Mouse (Mus musculus) liver, postnatal 0 days (tissue): Measurements from ENCODE around the gene Unkl. TPM values are rescaled to one million over a fixed set of nuclear protein-coding genes. Genes with fewer than 3 reads are reported as not detected.

Experiments used
- ATAC-seq: fragments of 200-750 bp; cut with Nextera tagmentation; 2 replicates; pipeline ENCODE4 v1.8.0; 2017; ENCODE audit warnings: mild to moderate bottlenecking, moderate library complexity
- DNase-seq: peaks from one replicate; pipeline ENCODE4 v3.0.0-alpha.2; 2016
- H3K27ac ChIP-seq: fragments of 300-500 bp; sonication (generic); 2 replicates; pipeline ENCODE4 v1.5.1; 2014; ENCODE audit warnings: antibody characterized with exemption, moderate library complexity, mild to moderate bottlenecking, low read depth
- H3K27me3 ChIP-seq: fragments of 300-500 bp; sonication (generic); 2 replicates; pipeline ENCODE4 v1.6.1; 2014; ENCODE audit warnings: low read length, control low read depth, mixed read lengths; ENCODE audit not compliant: insufficient read depth
- H3K36me3 ChIP-seq: fragments of 300-500 bp; sonication (generic); replicated peaks from 2 replicates; pipeline ENCODE4 v1.6.1; 2014; ENCODE audit warnings: mild to moderate bottlenecking, control low read depth, low read length, moderate library complexity, mixed read lengths; ENCODE audit not compliant: insufficient read depth
- H3K4me1 ChIP-seq: fragments of 300-500 bp; sonication (generic); 2 replicates; pipeline ENCODE4 v1.6.1; 2014; ENCODE audit warnings: antibody characterized with exemption, mild to moderate bottlenecking, control low read depth; ENCODE audit not compliant: insufficient read depth
- H3K4me2 ChIP-seq: fragments of 300-500 bp; sonication (generic); 2 replicates; pipeline ENCODE4 v1.6.1; 2014; ENCODE audit warnings: low read depth, mild to moderate bottlenecking, low read length, moderate library complexity, mixed read lengths
- H3K4me3 ChIP-seq: fragments of 300-500 bp; sonication (generic); 2 replicates; pipeline ENCODE4 v1.5.1; 2014; ENCODE audit warnings: low read depth, low read length
- H3K9ac ChIP-seq: fragments of 300-500 bp; sonication (generic); replicated peaks from 2 replicates; pipeline ENCODE4 v1.6.1; 2014; ENCODE audit warnings: mild to moderate bottlenecking, moderate library complexity
- H3K9me3 ChIP-seq: fragments of 300-500 bp; sonication (generic); 2 replicates; pipeline ENCODE4 v1.6.1; 2016; ENCODE audit warnings: mild to moderate bottlenecking, control low read depth, low read length, mixed read lengths
- CTCF ChIP-seq: sonication (generic); IDR thresholded peaks from 2 replicates; pipeline ENCODE4 v1.5.1; 2016; ENCODE audit warnings: antibody characterized with exemption, low read depth
- EP300 ChIP-seq: IDR thresholded peaks from 2 replicates; pipeline ENCODE4 v1.6.1; 2016; ENCODE audit warnings: antibody characterized with exemption, low read depth, mild to moderate bottlenecking
- WGBS: fragments of 180-500 bp; shearing (Covaris S2); extraction: QIAGEN DNeasy Blood & Tissue Kit; methylation state at CpG from one replicate; pipeline ENCODE4 v1.1.7; 2014; ENCODE audit not compliant: insufficient replicate concordance; 5-methylcytosine and 5-hydroxymethylcytosine counted together
- polyA plus RNA-seq: library from polyadenylated mRNA; unstranded; fragments of >200 nt; fragmentation: Nextera tagmentation; extraction: Ambion mirVana; gene quantifications from 2 replicates; pipeline ENCODE4 v1.2.1, GENCODE M21; 2015

Gene Unkl
- polyA plus RNA-seq, 1 experiment from 2014 or later, result 3.4 TPM

DNA sequence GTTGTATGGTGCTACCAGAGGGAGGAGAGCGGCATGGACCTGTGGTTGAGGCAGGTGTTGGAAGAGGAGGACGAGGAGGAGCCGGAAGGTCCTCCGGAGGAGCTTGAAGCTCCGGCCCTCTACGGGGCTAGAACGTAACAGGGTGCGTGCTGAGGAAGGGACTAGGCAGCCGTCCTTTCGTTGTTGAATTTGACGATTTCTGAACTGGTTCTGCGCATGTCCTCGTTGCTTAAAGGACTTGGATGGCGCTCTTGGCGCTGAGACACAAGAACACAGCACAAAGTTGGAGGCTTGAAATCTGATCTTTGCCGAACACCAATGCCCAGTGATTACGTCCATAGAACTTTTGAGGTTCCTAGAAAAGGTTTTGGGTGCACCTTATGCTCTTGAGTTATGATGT is 3.2 kb upstream of the Unkl start:
- Histone ChIP-seq H3K27me3 (no peaks in the 10 kb centered on the region), H3K4me3 (peak overlapping the region; percentile 93), H3K9ac (peak overlapping the region; percentile 89), H3K4me1 (peaks cover 31% of the 10 kb centered on the region), H3K36me3 (no peaks in the 10 kb centered on the region), H3K27ac (peak overlapping the region; percentile 95), H3K4me2 (peak overlapping the region; percentile 98), H3K9me3 (no peaks in the 10 kb centered on the region)
- peak; percentile 20 for ATAC-seq
- TF ChIP-seq EP300, result no peak
- no peak for TF ChIP-seq CTCF
- DNase-seq, result no peak
- WGBS, result 7% methylated on average over 17 of the region's 17 CpGs

DNA sequence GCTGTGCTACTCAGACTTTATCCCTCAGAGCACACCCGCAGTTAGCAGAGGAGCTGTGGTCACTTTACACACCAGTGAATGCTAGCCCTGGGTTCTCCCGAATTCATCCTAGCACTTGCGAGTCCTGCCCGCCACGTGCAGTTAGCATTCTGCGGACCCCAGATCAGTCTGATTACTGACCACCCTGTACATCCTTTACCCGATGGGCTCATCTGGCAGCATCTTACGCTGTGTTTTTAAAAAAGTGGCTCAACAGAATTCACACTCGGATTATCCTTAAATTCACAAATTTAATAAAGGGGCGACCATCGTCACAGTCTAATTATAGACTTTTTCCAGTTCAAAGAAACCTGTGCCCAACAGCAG is 430 bp upstream of the Unkl start:
- H3K4me2 ChIP-seq, result peak overlapping the region; percentile 89
- TF ChIP-seq CTCF (no peak), EP300 (no peak)
- ATAC-seq (no peak), DNase-seq (no peak)
- peak overlapping the region; percentile 82 for H3K9ac ChIP-seq
- peak overlapping the region; percentile 81 for H3K27ac ChIP-seq
- peak overlapping the region; percentile 87 for H3K4me3 ChIP-seq
- no peaks in the 10 kb centered on the region for H3K9me3 ChIP-seq
- H3K4me1 ChIP-seq, result peaks cover 31% of the 10 kb centered on the region
- H3K27me3 ChIP-seq, result no peaks in the 10 kb centered on the region
- WGBS, result 12% methylated on average over 11 of the region's 11 CpGs
- no peaks in the 10 kb centered on the region for H3K36me3 ChIP-seq

DNA sequence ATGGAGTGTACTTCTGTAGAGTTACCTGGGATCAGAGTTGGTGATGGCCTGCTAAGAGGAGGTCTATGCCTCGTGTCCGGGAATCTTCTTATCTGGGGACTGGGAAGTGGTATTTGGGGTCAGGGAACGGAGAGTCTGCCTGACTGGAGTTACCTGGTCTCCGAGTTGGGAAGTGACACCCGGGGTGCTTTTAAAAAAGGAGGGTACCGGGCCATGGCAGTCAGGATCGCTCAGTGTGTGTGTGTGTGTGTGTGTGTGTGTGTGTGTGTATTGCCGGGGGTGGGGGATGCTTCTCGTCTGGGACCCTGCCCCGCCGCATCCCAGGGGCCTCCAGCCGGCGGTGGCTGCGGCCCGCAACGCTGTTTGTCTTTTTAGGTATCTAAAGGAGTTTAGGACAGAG is 894 bp downstream of the Unkl start:
- TF ChIP-seq EP300, result no peak
- no peak for TF ChIP-seq CTCF
- Histone ChIP-seq H3K4me3 (peak overlapping the region; percentile 87), H3K9ac (peak overlapping the region; percentile 82), H3K9me3 (no peaks in the 10 kb centered on the region), H3K27me3 (no peaks in the 10 kb centered on the region), H3K36me3 (peaks cover 6% of the 10 kb centered on the region; the same call in 1 of the 2 replicates), H3K4me1 (peaks cover 20% of the 10 kb centered on the region), H3K27ac (peak overlapping the region; percentile 81; the same call in 1 of the 2 replicates), H3K4me2 (peak overlapping the region; percentile 89)
- WGBS, result 7% methylated on average over 16 of the region's 16 CpGs
- DNase-seq (no peak), ATAC-seq (no peak)

- no peak overlapping the region for H3K9ac ChIP-seq
- H3K27me3 ChIP-seq, result no peaks in the 10 kb centered on the region
- DNase-seq (no peak), ATAC-seq (no peak)
- H3K4me3 ChIP-seq, result no peak overlapping the region
- WGBS, result 84% methylated on average over 4 of the region's 4 CpGs
- H3K9me3 ChIP-seq, result no peaks in the 10 kb centered on the region
- no peaks in the 10 kb centered on the region for H3K4me1 ChIP-seq
- no peak overlapping the region for H3K4me2 ChIP-seq
- H3K36me3 ChIP-seq, result peaks cover 50% of the 10 kb centered on the region
- TF ChIP-seq CTCF, result no peak
- TF ChIP-seq EP300, result no peak
- H3K27ac ChIP-seq, result no peak overlapping the region
Measured at GRCm38 (mm10) chr17:25202401-25202800, 14.2 kb downstream of the Unkl start.

GRCm38 (mm10) chr17:25210006-25210405 is 21.8 kb downstream of the Unkl start:
- no peaks in the 10 kb centered on the region for H3K4me1 ChIP-seq
- 85% methylated on average over 4 of the region's 4 CpGs for WGBS
- TF ChIP-seq CTCF, result no peak
- H3K36me3 ChIP-seq, result peaks cover 64% of the 10 kb centered on the region
- no peak overlapping the region for H3K4me3 ChIP-seq
- ATAC-seq, result no peak
- no peak overlapping the region for H3K9ac ChIP-seq
- no peaks in the 10 kb centered on the region for H3K27me3 ChIP-seq
- H3K9me3 ChIP-seq, result no peaks in the 10 kb centered on the region
- H3K4me2 ChIP-seq, result no peak overlapping the region
- no peak overlapping the region for H3K27ac ChIP-seq
- DNase-seq, result no peak

- Histone ChIP-seq H3K36me3 (peaks cover 64% of the 10 kb centered on the region), H3K4me3 (no peak overlapping the region), H3K9me3 (no peaks in the 10 kb centered on the region), H3K9ac (no peak overlapping the region), H3K4me1 (no peaks in the 10 kb centered on the region), H3K27ac (no peak overlapping the region), H3K4me2 (no peak overlapping the region), H3K27me3 (no peaks in the 10 kb centered on the region)
- TF ChIP-seq CTCF (no peak), EP300 (no peak)
- no peak for DNase-seq
- WGBS, result 67% methylated on average over 15 of the region's 15 CpGs
- ATAC-seq, result no peak
Measured at GRCm38 (mm10) chr17:25210680-25211466, 22.7 kb downstream of the Unkl start.
